Mouse (Mus musculus) heart, adult 18-20 months (tissue): ENCODE data around the gene Actg1. TPM values are rescaled to one million over a fixed set of nuclear protein-coding genes. Genes with fewer than 3 reads are reported as not detected.

Experiments
- DNase-seq, 2 experiments: peaks; one replicate each; pipeline ENCODE4 v3.0.0; 2021 to 2022; ENCODE audit warnings: mixed read lengths in 1 of 2
- total RNA-seq, 2 experiments: library from RNA; stranded (reverse); gene quantifications; 2 replicates each; pipeline ENCODE4 v1.2.3; 2021

The Actg1 gene
- total RNA-seq, 2 experiments from 2014 or later: 286 to 296 TPM

DNA sequence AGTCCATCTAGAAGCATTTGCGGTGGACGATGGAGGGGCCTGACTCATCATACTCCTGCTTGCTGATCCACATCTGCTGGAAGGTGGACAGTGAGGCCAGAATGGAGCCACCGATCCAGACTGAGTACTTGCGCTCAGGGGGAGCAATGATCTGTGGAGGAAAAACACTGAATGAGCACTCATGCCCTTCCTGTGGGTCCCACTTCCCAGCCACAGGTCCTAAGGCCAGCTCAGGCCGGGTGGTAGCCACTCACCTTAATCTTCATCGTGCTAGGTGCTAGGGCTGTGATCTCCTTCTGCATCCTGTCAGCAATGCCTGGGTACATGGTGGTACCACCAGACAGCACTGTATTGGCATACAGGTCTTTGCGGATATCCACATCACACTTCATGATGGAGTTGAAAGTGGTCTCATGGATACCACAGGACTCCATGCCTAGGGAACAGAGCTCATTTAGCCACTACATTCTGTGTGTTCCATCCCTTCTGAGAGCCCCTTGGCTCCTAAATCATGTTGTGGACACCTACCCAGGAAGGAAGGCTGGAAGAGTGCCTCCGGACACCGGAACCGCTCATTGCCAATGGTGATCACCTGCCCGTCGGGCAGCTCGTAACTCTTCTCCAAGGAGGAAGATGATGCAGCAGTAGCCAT, 1.8 kb downstream of the Actg1 start:
- DNase-seq: peak; percentile 11 to 46

- peak; percentile 33 to 47 for DNase-seq
These were observed 3.2 kb downstream of the Actg1 start for GRCm38 (mm10) chr11:120345067-120345681.

DNA sequence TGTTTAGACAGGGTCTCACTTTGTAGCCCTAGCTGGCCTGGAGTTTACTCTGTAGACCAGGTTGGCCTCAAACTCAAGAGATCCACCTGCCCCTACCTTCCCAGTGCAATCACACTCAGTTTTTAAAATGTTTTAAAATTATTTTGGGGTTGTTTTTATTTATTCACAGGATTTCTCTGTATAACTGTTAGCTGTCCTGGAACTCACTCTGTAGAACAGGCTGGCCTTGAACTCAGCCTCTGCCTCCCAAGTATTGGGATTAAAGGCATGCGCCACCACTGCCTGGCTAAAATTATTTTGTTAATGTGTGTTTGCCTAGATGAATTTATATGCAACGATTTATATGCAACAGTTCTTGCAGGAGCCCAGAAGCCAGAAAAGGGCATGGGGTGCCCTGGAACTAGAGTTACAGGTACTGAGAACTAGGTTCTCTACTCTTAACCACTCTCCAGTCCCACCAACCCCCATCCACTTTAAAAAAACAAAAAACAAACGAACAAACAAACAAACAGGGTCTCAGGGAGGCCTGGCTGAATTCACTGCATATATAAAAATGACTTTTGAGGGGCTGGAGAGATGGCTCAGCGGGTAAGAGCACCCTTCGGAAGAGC, 3.9 kb downstream of the Actg1 start:
- DNase-seq: peak; percentile 1 to 10

- peak in 1 of 2 experiments; percentile 7 for DNase-seq
These were observed 4.6 kb downstream of the Actg1 start for GRCm38 (mm10) chr11:120343519-120344309.

- DNase-seq: no peak
These were observed 5.6 kb downstream of the Actg1 start for GRCm38 (mm10) chr11:120342656-120343160.

GRCm38 (mm10) chr11:120341661-120342060, 6.7 kb downstream of the Actg1 start:
- no peak for DNase-seq

DNA sequence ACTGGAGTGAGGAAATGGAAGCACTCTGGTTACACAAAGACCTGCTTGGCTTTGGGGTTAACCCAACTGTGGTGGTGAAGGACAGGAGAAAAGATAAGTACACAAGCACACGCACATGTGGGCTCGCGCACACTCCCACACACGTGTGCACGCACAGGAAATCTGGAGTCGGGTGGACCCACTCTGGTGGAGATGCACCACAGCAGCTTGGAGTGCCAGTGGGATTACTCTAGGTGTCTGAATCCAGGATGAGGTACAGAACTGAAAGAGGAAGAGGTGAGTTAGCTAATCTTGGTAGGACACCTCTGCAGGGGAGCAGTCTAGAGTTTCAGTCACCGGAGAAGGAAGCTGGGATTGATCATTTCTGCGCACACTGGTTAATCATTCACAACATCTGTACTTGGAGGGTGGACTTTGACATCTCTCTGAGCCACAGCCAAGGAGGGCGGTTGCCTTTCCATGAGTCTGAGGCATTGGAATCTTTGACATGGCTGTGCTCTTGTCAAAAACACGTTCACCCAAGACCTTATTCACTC, 8.3 kb downstream of the Actg1 start:
- DNase-seq: no peak

DNA sequence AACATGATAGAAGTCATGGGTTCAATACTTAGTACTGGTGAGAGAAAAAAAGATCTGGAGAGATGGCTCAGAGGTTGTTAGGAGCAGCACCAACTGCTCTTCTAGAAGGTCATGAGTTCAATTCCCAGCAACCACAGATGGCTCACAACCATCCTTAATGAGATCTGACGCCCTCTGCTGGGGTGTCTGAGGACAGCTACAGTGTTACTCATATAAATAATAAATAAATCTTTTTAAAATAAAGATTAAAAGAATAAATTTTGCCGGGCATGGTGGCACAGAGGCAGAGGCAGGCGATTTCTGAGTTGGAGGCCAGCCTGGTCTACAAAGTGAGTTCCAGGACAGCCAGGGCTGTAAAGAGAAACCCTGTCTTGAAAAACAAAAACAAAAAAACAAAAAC, 9.6 kb downstream of the Actg1 start:
- no peak for DNase-seq

- no peak for DNase-seq
These were observed 10.9 kb downstream of the Actg1 start for GRCm38 (mm10) chr11:120337447-120337846.

DNA sequence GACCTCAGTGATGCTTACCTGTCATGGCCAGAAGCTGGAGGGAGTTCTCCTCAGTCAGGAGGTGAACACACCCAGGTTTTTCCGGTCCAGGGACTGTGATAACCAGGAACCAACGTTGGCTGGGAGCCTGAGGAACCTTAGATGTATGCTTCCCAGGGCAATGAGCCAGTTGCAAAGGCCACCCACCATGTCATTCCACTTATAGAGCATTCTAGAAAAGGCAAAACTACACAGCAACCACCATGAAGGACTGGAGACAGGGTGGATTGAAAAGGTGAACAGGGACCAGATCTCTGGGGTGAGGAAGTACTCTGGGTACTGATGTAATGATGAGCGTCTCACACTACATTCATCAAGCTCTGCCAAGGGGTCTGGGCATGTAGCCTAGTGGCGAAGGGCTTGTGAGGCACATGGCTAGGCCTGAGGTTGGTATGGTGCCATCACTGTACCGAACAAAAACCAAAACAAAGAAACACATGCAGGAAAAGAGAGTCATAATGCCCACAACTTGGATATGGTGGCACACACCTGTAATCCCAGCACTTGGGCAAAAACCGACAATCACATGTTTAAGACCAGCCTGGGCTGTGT, 12.8 kb downstream of the Actg1 start:
- peak in 1 of 2 experiments; percentile 14 for DNase-seq

DNA sequence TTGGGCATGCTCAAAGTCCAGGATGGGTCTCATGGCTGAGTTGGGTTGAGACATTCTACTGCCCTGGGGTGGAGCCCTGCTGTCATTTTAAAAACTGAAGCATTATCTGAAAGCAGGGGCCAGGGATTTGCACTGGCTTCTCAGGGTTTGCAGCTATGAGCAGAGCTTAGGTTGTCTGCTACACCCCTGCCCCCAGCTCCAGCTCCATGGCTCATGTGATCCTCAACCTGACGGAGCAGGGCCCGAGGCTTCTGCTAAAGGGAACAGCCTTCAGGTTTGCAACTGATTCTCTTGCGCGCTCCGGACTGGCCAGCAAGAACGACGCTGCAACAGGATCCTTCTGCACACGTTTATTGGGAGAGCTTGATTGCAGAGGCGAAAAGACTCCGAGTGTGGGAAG, 28.2 kb downstream of the Actg1 start:
- no peak for DNase-seq

GRCm38 (mm10) chr11:120319310-120319709, 29.0 kb downstream of the Actg1 start:
- no peak for DNase-seq

- DNase-seq: no peak
These were observed 30.9 kb downstream of the Actg1 start for GRCm38 (mm10) chr11:120317456-120317855.

GRCm38 (mm10) chr11:120316690-120317254, 31.6 kb downstream of the Actg1 start:
- DNase-seq: no peak

DNA sequence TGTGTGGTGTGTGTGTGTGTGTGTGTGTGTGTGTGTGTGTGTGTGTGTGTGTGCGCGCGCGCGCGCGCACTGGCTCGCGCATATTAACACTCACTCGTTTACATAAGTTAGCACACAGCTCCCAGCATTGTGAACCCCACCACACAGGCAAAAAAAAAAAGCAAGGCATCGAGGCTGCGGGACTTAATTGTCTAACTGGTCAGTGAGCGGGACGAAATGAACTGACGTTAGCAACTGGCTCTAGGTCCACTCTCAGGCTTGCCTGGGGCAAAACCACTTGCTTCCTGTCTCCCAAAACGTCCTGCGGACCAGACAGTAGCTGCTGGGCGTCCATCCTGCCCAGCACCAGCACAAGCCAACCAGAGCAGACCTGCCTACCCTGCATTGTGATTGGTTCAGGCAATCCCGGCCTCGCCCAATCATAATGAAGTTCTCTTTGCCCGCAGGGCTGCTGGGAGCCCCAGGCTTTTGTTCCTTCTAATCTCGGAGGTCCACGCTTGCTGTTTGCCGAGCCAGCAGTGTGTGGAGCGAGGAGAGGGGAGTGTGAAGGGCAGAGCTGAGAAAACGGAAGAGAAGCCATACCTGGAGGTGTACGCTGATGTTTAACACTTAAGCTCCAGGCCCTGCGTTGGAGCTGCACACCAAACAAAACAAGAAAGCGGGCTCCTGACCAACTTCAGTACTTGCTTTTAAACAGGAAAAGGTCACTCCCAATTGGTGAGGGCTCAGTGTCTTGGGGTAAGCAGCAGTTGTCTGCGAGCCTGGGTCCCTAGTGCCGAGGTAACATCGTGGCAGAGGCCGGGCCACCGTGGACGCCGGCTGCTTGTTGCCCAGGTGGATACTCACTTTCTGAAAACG, 32.3 kb downstream of the Actg1 start:
- peak; percentile 93 to 98 for DNase-seq

DNA sequence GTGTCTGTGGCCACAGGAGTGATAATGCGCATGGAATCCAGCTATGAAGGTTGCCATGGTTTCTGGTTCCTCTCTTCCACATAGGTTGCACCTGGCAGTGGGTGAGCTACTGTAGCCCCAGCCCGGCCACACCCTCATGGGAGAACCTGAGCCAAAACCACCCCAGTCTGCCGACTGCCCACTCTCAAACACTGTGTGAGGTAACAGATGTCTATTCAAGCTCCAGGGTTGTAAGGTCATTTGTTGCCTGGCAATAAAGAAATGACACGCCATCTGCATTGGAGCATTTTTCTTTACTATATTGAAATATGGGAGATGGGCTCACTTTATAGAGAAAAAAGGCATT, 33.0 kb downstream of the Actg1 start:
- DNase-seq: no peak

GRCm38 (mm10) chr11:120314721-120315415, 33.5 kb downstream of the Actg1 start:
- no peak for DNase-seq

- no peak for DNase-seq
These were observed 34.2 kb downstream of the Actg1 start for GRCm38 (mm10) chr11:120313906-120314685.

GRCm38 (mm10) chr11:120312069-120312468, 36.3 kb downstream of the Actg1 start:
- no peak for DNase-seq
